Mouse (Mus musculus) C2C12 (cell line): Measurements from ENCODE around the gene Strap. TPM values are rescaled to one million over a fixed set of nuclear protein-coding genes. Genes with fewer than 3 reads are reported as not detected.
A peak's percentile ranks its signal among the peaks of the same experiment; 100 is the strongest.

ENCODE experiments used
- H3K27me3 ChIP-seq: one replicate; pipeline ENCODE4 v1.6.1; 2011; ENCODE audit not compliant: control insufficient read depth, insufficient read depth, insufficient read length
- H3K36me3 ChIP-seq: one replicate; pipeline ENCODE4 v1.6.1; 2011; ENCODE audit not compliant: control insufficient read depth, insufficient read depth
- H3K4me3 ChIP-seq: one replicate; pipeline ENCODE4 v1.5.1; 2011; ENCODE audit warnings: mild to moderate bottlenecking, control low read depth; ENCODE audit not compliant: poor library complexity, insufficient read depth, severe bottlenecking
- H3K79me2 ChIP-seq: one replicate; pipeline ENCODE4 v1.6.1; 2011; ENCODE audit not compliant: control insufficient read depth, insufficient read depth
- H3K79me3 ChIP-seq: one replicate; pipeline ENCODE4 v1.6.1; 2011; ENCODE audit warnings: low read depth, control low read depth
- H3ac ChIP-seq: one replicate; pipeline ENCODE3; 2011; ENCODE audit warnings: low read depth; ENCODE audit not compliant: control insufficient read depth, insufficient read length
- CEBPB ChIP-seq: IDR thresholded peaks from one replicate; pipeline ENCODE4 v1.6.1; 2011; ENCODE audit warnings: low read depth, mild to moderate bottlenecking, control low read depth, moderate library complexity
- CTCF ChIP-seq: IDR thresholded peaks from one replicate; pipeline ENCODE4 v1.5.1; 2011; ENCODE audit not compliant: control insufficient read depth, insufficient read depth, insufficient read length
- FOSL1 ChIP-seq: IDR thresholded peaks from one replicate; pipeline ENCODE4 v1.8.0; 2011; ENCODE audit warnings: mild to moderate bottlenecking, low read length; ENCODE audit not compliant: poor library complexity, insufficient read depth, severe bottlenecking
- MAX ChIP-seq: IDR thresholded peaks from one replicate; pipeline ENCODE4 v1.6.1; 2011; ENCODE audit warnings: mild to moderate bottlenecking, control low read depth
- MYOD1 ChIP-seq: IDR thresholded peaks from one replicate; pipeline ENCODE4 v1.6.1; 2011; ENCODE audit warnings: low read depth; ENCODE audit not compliant: control insufficient read depth, insufficient read length
- MYOG ChIP-seq: IDR thresholded peaks from one replicate; pipeline ENCODE4 v1.6.1; 2011; ENCODE audit not compliant: control insufficient read depth, insufficient read length; ENCODE audit errors: extremely low read depth
- USF1 ChIP-seq: IDR thresholded peaks from one replicate; pipeline ENCODE4 v1.6.1; 2011; ENCODE audit warnings: low read depth, mild to moderate bottlenecking, control low read depth, moderate library complexity
- polyA plus RNA-seq: library from polyadenylated mRNA; unstranded; fragments of >200 nt; fragmentation: generic; extraction: Trizol; gene quantifications from one replicate; pipeline ENCODE4 v1.2.1, GENCODE M21; 2012; ENCODE audit warnings: missing spikeins

Gene Strap
- polyA plus RNA-seq, 1 experiment, result 117 TPM

GRCm38 (mm10) chr6:137735671-137736238, 877 bp downstream of the Strap start:
- Histone ChIP-seq H3K36me3 (peaks cover 45% of the 10 kb centered on the region), H3K79me2 (peaks cover 59% of the 10 kb centered on the region), H3K4me3 (peak overlapping the region; percentile 99), H3ac (peak overlapping the region; percentile 94), H3K79me3 (peaks cover 42% of the 10 kb centered on the region), H3K27me3 (no peaks in the 10 kb centered on the region)
- no peak for TF ChIP-seq FOSL1
- TF ChIP-seq CTCF, result no peak
- no peak for TF ChIP-seq MYOG
- TF ChIP-seq CEBPB, result no peak
- no peak for TF ChIP-seq MAX
- no peak for TF ChIP-seq USF1
- TF ChIP-seq MYOD1, result no peak

GRCm38 (mm10) chr6:137740972-137741371, 6.1 kb downstream of the Strap start:
- peaks cover 97% of the 10 kb centered on the region for H3K36me3 ChIP-seq
- TF ChIP-seq MYOG (no peak), FOSL1 (no peak), MAX (no peak), MYOD1 (no peak), USF1 (no peak), CTCF (no peak), CEBPB (no peak)
- H3K4me3 ChIP-seq, result no peak overlapping the region
- H3ac ChIP-seq, result no peak overlapping the region
- H3K27me3 ChIP-seq, result no peaks in the 10 kb centered on the region
- H3K79me2 ChIP-seq, result peaks cover 70% of the 10 kb centered on the region
- peaks cover 39% of the 10 kb centered on the region for H3K79me3 ChIP-seq

GRCm38 (mm10) chr6:137744700-137745099, 9.8 kb downstream of the Strap start:
- H3K79me2 ChIP-seq, result peaks cover 43% of the 10 kb centered on the region
- no peak overlapping the region for H3ac ChIP-seq
- H3K36me3 ChIP-seq, result peaks cover 98% of the 10 kb centered on the region
- no peak overlapping the region for H3K4me3 ChIP-seq
- H3K27me3 ChIP-seq, result no peaks in the 10 kb centered on the region
- H3K79me3 ChIP-seq, result peaks cover 15% of the 10 kb centered on the region
- TF ChIP-seq FOSL1 (no peak), CEBPB (no peak), MYOD1 (no peak), MAX (no peak), MYOG (no peak), CTCF (no peak), USF1 (no peak)

GRCm38 (mm10) chr6:137747174-137747928, 12.5 kb downstream of the Strap start:
- peaks cover 29% of the 10 kb centered on the region for H3K79me2 ChIP-seq
- peaks cover 10% of the 10 kb centered on the region for H3K79me3 ChIP-seq
- H3K27me3 ChIP-seq, result no peaks in the 10 kb centered on the region
- H3K4me3 ChIP-seq, result no peak overlapping the region
- peaks cover 98% of the 10 kb centered on the region for H3K36me3 ChIP-seq
- TF ChIP-seq CEBPB (peak; percentile 59), FOSL1 (no peak), MYOD1 (peak; percentile 50)
- H3ac ChIP-seq, result no peak overlapping the region

- TF ChIP-seq MAX (no peak), CTCF (no peak), CEBPB (no peak), MYOG (no peak), MYOD1 (no peak), USF1 (no peak), FOSL1 (no peak)
Measured at GRCm38 (mm10) chr6:137751551-137752274, 16.8 kb downstream of the Strap start.

More at GRCm38 (mm10) chr6:137751551-137752274, 16.8 kb downstream of the Strap start:
- Histone ChIP-seq H3K4me3 (no peak overlapping the region), H3K79me3 (peaks cover 8% of the 10 kb centered on the region), H3K79me2 (peaks cover 20% of the 10 kb centered on the region), H3K27me3 (no peaks in the 10 kb centered on the region), H3ac (no peak overlapping the region), H3K36me3 (peaks cover 57% of the 10 kb centered on the region)
